Mouse (Mus musculus) CH12F3 (cell line): ENCODE results near the gene Ppm1n.

Source experiments
- in situ Hi-C: fragments of 300-500 bp; cut with MboI; formaldehyde crosslinking; loops from 2 replicates; pipeline ENCODE4 v1.14.3; 2020; ENCODE audit warnings: low sequenced_read_pairs

Gene Ppm1n

GRCm38 (mm10) chr7:19227883-19228792 lies 51.7 kb downstream of the Ppm1n start, which contains the start of gene Opa3:
Gene Opa3, plus strand, starts transcription at chr7:19228334.
- in situ Hi-C loops, result no loop called here

- in situ Hi-C loops, result no loop called here
Observed at GRCm38 (mm10) chr7:19226817-19227797, 52.8 kb downstream of the Ppm1n start.
